Mouse (Mus musculus): ENCODE results near the gene Dlg5. TPM values are rescaled to one million over a fixed set of nuclear protein-coding genes. Genes with fewer than 3 reads are reported as not detected.
A peak's percentile ranks its signal among the peaks of the same experiment; 100 is the strongest.

Dlg5 gene
- polyA plus RNA-seq, 1 experiment from 2014 or later = 31.5 TPM

DNA sequence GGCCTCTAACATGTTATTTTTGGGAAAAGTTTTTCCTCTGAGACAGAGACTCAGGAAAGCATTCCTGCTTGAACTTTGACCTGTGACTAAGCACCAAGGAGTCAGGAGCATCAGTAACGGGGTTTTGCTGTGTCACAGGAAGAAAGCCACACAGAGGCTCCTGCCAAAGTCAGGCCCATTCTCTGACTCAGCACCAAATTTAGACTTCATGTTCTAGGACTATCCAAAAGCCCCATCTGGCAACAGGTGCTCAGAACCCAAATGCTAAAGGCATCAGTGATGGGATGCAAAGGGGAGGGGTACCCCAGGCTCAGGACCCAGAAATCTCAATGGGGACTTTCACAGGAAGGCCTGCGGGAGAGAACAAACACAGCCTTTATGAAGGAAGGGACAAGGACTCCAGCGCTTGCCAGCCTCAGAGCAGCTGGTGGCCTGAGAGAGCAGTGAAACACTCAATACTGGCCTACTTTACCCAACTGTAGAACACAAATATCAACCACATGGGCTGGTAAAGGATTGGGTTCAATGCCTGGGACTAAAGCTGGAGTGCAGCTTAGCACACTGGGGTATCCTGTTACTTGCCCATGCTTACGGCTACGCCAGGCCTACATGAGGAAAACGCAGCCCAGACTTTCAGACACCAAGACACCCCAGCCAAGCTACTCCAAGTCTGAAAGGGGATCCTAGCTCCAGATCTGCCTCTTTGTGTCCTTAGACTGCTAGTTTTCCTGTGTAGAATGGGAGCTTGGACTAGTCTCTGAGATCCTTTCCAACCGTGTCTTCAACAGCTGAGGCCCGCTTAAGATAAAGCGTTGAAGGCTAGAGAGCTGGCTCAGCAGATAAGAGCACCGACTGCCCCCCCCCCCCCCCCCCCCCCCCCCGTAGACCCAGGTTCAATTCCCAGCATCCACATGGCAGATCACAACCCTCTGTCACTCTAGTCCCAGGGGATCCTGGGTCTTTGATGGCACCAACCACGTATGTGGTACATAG, 12.8 kb downstream of the Dlg5 start:
- Histone ChIP-seq H3K4me2 (replicated peaks) (no peak overlapping the region), H3K27ac (peak overlapping the region; percentile 23; the same call in 1 of the 2 replicates), H3K36me3 (peaks cover 14% of the 10 kb centered on the region), H3K4me1 (peaks cover 41% of the 10 kb centered on the region), H3K9me3 (no peaks in the 10 kb centered on the region), H3K27me3 (no peaks in the 10 kb centered on the region), H3K9ac (no peak overlapping the region), H3K4me3 (no peak overlapping the region)
- WGBS = 54% methylated on average over 11 of the region's 12 CpGs
- peak; percentile 66; the same call in 1 of the 2 replicates for ATAC-seq (ENCODE audit: low FRiP score, low read depth)

- H3K36me3 ChIP-seq = peaks cover 13% of the 10 kb centered on the region; the same call in 1 of the 2 replicates
- no peak overlapping the region for H3K27ac ChIP-seq
- no peaks in the 10 kb centered on the region for H3K9me3 ChIP-seq
- WGBS = 78% methylated on average over 6 of the region's 6 CpGs
- no peak overlapping the region for H3K4me2 ChIP-seq (replicated peaks)
- ATAC-seq (ENCODE audit: low FRiP score, low read depth) = no peak
- peaks cover 31% of the 10 kb centered on the region for H3K4me1 ChIP-seq
- no peaks in the 10 kb centered on the region for H3K27me3 ChIP-seq
- no peak overlapping the region for H3K4me3 ChIP-seq
- H3K9ac ChIP-seq = no peak overlapping the region
These were observed 17.2 kb downstream of the Dlg5 start for GRCm38 (mm10) chr14:24228549-24228948.

- H3K27me3 ChIP-seq = no peaks in the 10 kb centered on the region
- H3K36me3 ChIP-seq = peaks cover 15% of the 10 kb centered on the region; the same call in 1 of the 2 replicates
- no peak overlapping the region for H3K9ac ChIP-seq
- WGBS = 85% methylated on average over 8 of the region's 8 CpGs
- H3K4me3 ChIP-seq = no peak overlapping the region
- no peak for ATAC-seq (ENCODE audit: low FRiP score, low read depth)
- H3K9me3 ChIP-seq = no peaks in the 10 kb centered on the region
- H3K4me2 ChIP-seq (replicated peaks) = no peak overlapping the region
- peaks cover 30% of the 10 kb centered on the region for H3K4me1 ChIP-seq
- H3K27ac ChIP-seq = no peak overlapping the region
These were observed 18.7 kb downstream of the Dlg5 start for GRCm38 (mm10) chr14:24227015-24227414.

DNA sequence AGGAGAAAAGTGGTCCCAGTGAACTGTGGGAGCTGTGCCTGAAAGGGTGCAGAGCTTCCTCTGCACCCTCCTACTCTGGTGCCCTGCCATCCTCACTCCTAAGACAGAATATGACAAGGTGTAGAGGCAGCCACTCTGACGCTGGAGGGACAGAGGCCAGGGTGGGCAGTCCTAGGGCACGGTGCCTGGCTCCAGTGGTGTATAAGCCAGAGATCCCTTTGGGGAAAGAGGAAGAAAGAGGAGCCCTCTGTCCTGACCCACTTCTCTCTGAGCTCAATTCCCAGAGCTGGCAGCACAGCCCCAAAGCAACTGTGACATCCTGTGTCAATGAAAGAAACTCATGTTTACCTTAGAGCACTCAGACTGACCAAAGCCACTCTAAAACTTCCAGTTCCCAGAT, 19.4 kb downstream of the Dlg5 start:
- Histone ChIP-seq H3K27ac (no peak overlapping the region), H3K9me3 (no peaks in the 10 kb centered on the region), H3K9ac (no peak overlapping the region), H3K4me2 (replicated peaks) (no peak overlapping the region), H3K36me3 (0 out of 2 replicates have a peak, but pooled peaks cover 15% of the 10 kb centered on the region), H3K27me3 (no peaks in the 10 kb centered on the region), H3K4me1 (peaks cover 23% of the 10 kb centered on the region), H3K4me3 (no peak overlapping the region)
- 98% methylated on average over 2 of the region's 2 CpGs for WGBS
- ATAC-seq (ENCODE audit: low FRiP score, low read depth) = no peak

DNA sequence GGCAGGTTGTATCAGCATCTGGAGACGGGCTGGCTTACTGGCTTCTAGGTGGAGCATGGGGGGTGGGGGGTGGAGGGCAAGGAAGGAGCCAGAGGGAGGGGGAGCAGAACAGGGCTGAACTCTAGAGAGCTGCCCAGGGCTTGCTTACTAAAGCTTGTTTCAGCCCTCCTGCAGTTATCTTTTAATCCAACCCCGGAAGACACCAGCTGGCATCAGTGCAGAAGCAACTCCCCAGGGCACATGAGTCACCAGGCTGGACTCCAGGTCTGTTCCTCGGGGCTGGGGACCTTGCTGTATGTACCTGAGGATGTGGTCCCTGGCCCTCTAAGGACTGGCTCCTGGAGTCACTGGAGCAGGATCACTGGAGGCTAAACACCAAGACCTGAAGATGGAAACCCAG, 23.0 kb downstream of the Dlg5 start:
- H3K4me2 ChIP-seq (replicated peaks) = no peak overlapping the region
- ATAC-seq (ENCODE audit: low FRiP score, low read depth) = no peak
- H3K27ac ChIP-seq = no peak overlapping the region
- WGBS = 45% methylated on average over 3 of the region's 3 CpGs
- no peaks in the 10 kb centered on the region for H3K9me3 ChIP-seq
- 0 out of 2 replicates have a peak, but pooled peaks cover 11% of the 10 kb centered on the region for H3K36me3 ChIP-seq
- H3K4me3 ChIP-seq = no peak overlapping the region
- H3K9ac ChIP-seq = no peak overlapping the region
- H3K4me1 ChIP-seq = peaks cover 36% of the 10 kb centered on the region
- H3K27me3 ChIP-seq = no peaks in the 10 kb centered on the region

DNA sequence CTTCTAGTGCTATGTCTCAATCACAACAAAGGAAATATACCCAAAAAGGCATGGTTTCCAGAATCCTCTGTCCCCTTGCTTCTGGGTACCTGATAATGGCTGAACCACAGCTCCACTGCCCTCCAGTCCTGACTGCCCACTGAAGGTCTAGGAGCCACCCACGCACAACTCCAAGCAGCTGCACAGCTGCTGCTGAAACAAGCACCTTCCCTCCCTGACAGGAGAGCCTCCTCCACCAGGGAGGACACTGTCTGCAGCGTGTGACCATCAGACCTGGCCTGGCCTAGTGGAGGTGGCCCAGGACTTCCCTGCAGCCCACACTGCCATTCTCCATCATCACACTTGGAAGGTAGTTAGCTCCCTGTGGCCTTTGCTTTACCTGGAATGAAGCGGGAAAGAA, 23.4 kb downstream of the Dlg5 start:
- H3K4me2 ChIP-seq (replicated peaks) = no peak overlapping the region
- H3K9me3 ChIP-seq = no peaks in the 10 kb centered on the region
- no peaks in the 10 kb centered on the region for H3K27me3 ChIP-seq
- 0 out of 2 replicates have a peak, but pooled peaks cover 11% of the 10 kb centered on the region for H3K36me3 ChIP-seq
- no peak for ATAC-seq (ENCODE audit: low FRiP score, low read depth)
- no peak overlapping the region for H3K9ac ChIP-seq
- WGBS = 74% methylated on average over 3 of the region's 3 CpGs
- H3K27ac ChIP-seq = no peak overlapping the region
- peaks cover 41% of the 10 kb centered on the region for H3K4me1 ChIP-seq
- no peak overlapping the region for H3K4me3 ChIP-seq

DNA sequence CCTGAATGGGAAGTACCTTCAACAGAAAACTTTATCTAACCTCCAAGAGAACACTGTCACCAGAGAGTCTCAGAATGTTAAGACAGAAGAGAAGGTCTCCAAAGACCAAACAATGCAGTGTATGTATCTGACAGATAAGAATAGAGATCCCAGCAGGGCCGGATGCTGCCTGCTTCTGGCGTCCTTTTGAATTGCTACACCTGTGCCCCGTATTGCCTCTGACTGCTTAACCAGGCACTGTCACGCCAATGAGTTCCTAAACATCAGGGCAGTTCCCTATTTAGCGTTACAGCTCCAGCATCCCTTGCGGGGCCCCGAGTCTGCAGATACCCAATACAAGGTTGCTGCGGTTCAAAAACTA, 28.4 kb downstream of the Dlg5 start:
- peak overlapping the region; percentile 40; the same call in 1 of the 2 replicates for H3K4me2 ChIP-seq (replicated peaks)
- no peak for ATAC-seq (ENCODE audit: low FRiP score, low read depth)
- H3K27me3 ChIP-seq = no peaks in the 10 kb centered on the region
- H3K27ac ChIP-seq = no peak overlapping the region
- WGBS = 59% methylated on average over 8 of the region's 8 CpGs
- no peaks in the 10 kb centered on the region for H3K9me3 ChIP-seq
- H3K4me3 ChIP-seq = no peak overlapping the region
- no peaks in the 10 kb centered on the region for H3K36me3 ChIP-seq
- H3K4me1 ChIP-seq = peaks cover 80% of the 10 kb centered on the region
- H3K9ac ChIP-seq = no peak overlapping the region

DNA sequence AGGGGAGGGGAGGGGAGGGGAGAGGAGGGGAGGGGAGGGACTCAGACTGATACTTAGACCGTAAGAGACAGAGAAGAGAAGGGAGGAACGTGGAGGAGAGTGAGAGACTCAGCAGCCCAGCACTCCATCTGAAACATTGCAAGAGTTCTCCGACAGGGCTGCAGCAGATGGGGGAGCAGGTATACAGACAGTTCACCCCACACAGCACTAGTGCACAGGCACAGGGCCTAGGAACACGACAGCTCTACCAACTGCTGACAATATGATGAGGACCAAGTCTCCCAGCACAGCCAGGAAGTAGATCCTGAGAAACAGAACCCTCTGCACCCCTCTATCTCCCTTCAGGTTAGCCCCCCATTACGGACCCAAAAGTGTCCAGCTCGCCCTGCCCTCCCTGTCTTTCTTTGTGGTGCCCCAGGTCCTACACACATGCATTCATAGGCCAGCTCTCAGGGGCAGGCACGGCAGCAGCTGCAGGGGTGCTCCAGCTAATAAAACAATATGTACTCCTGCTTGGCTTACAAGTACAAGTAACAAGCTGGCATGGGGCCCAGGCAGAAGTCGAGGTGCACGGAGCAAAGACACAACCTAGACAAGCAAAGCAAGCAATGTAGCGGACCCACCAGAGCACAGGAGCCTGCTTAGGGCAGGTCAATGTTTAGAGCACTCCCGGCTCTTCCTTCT, 28.9 kb downstream of the Dlg5 start:
- 0 out of 2 replicates have a peak overlapping the region, but pooled peaks have one; percentile 31 for H3K9ac ChIP-seq
- H3K4me1 ChIP-seq = peaks cover 83% of the 10 kb centered on the region
- 27% methylated on average over 11 of the region's 11 CpGs for WGBS
- no peaks in the 10 kb centered on the region for H3K9me3 ChIP-seq
- H3K4me2 ChIP-seq (replicated peaks) = peak overlapping the region; percentile 40
- H3K4me3 ChIP-seq = no peak overlapping the region
- H3K36me3 ChIP-seq = no peaks in the 10 kb centered on the region
- no peak overlapping the region; the same call in 1 of the 2 replicates for H3K27ac ChIP-seq
- H3K27me3 ChIP-seq = no peaks in the 10 kb centered on the region
- 0 out of 2 replicates have a peak, but pooled peaks have one; percentile 9 for ATAC-seq (ENCODE audit: low FRiP score, low read depth)

GRCm38 (mm10) chr14:24216064-24216463, 29.7 kb downstream of the Dlg5 start:
- Histone ChIP-seq H3K4me3 (no peak overlapping the region), H3K4me2 (replicated peaks) (peak overlapping the region; percentile 21; the same call in 1 of the 2 replicates), H3K27ac (peak overlapping the region; percentile 33; the same call in 1 of the 2 replicates), H3K36me3 (no peaks in the 10 kb centered on the region), H3K27me3 (no peaks in the 10 kb centered on the region), H3K4me1 (peaks cover 87% of the 10 kb centered on the region), H3K9me3 (no peaks in the 10 kb centered on the region), H3K9ac (no peak overlapping the region)
- no peak for ATAC-seq (ENCODE audit: low FRiP score, low read depth)
- 19% methylated on average over 4 of the region's 4 CpGs for WGBS

DNA sequence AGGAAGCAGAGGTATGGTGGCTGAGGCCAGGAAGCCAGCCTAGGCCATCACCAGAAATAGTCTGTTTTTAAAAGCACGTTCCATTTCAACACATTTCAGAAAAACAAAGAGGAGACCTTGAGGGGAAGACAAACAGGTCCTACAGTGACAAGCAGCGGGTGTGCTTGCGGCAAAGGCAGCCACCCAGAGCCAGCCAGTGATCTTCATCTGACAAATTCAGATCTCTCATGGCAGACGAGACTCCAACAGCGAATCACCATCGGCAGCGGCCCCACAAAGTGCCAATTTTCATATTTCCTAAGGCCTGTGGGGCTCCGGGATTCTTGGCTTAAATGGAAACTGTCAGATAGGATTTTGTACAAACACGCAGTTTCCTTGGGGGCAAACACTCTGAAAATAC, 31.3 kb downstream of the Dlg5 start:
- H3K4me3 ChIP-seq = no peak overlapping the region
- H3K36me3 ChIP-seq = no peaks in the 10 kb centered on the region
- peaks cover 85% of the 10 kb centered on the region for H3K4me1 ChIP-seq
- no peak for ATAC-seq (ENCODE audit: low FRiP score, low read depth)
- H3K27me3 ChIP-seq = no peaks in the 10 kb centered on the region
- 74% methylated on average over 9 of the region's 9 CpGs for WGBS
- no peak overlapping the region for H3K9ac ChIP-seq
- no peak overlapping the region for H3K27ac ChIP-seq
- no peak overlapping the region for H3K4me2 ChIP-seq (replicated peaks)
- no peaks in the 10 kb centered on the region for H3K9me3 ChIP-seq

DNA sequence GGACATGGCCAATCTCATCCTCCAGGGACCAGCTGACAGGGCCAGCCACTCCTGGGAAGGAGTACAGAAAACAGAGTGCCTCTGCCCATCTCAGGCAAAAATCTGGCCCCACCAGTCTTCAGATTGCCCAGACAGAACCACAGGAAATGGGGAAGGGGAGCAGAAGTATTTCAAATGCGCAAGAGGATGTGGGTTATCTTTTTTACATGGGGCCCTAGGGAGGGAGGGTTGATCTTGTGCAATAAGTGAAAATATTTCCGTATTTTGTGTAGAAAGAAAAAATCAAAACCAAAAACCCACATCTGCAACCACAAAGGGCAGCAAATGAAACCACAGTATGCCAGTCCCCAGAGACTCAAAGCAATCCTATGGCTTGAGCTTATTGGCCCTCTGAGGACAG, 32.4 kb downstream of the Dlg5 start:
- Histone ChIP-seq H3K4me1 (peaks cover 87% of the 10 kb centered on the region), H3K9ac (no peak overlapping the region), H3K4me2 (replicated peaks) (no peak overlapping the region), H3K27ac (peak overlapping the region; percentile 33; the same call in 1 of the 2 replicates), H3K27me3 (no peaks in the 10 kb centered on the region), H3K4me3 (no peak overlapping the region), H3K9me3 (no peaks in the 10 kb centered on the region), H3K36me3 (no peaks in the 10 kb centered on the region)
- WGBS = 63% methylated on average over 2 of the region's 2 CpGs
- no peak for ATAC-seq (ENCODE audit: low FRiP score, low read depth)

DNA sequence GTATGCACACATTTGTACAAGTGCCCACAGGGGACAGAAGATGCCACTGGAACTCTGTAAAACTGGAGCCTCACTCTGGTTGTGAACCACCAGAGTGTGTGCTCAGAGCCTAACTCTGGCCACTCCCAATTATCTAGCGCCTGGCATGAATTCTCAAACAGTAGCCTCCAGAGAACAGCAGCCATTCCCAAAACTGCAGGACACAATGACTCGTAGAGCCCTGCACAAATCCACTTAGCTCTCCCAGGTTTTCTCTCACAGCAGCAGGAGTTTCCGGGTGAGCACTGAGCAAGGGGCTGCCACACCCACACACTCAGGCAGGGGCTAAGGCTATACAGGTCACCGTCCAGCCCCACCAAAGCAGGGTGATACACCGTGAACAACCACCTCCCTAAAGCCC, 32.9 kb downstream of the Dlg5 start:
- ATAC-seq (ENCODE audit: low FRiP score, low read depth) = no peak
- Histone ChIP-seq H3K4me1 (peaks cover 87% of the 10 kb centered on the region), H3K4me2 (replicated peaks) (no peak overlapping the region), H3K36me3 (no peaks in the 10 kb centered on the region), H3K27me3 (no peaks in the 10 kb centered on the region), H3K9me3 (no peaks in the 10 kb centered on the region), H3K9ac (no peak overlapping the region), H3K27ac (peak overlapping the region; percentile 33; the same call in 1 of the 2 replicates), H3K4me3 (no peak overlapping the region)
- 47% methylated on average over 5 of the region's 5 CpGs for WGBS
